Mouse (Mus musculus) thymus, adult 2 months (tissue): ENCODE results near the gene Supt4a.

Experiments used
- CTCF ChIP-seq: fragments of 200-500 bp; IDR thresholded peaks from 2 replicates; pipeline ENCODE4 v1.5.1; 2012; ENCODE audit warnings: mild to moderate bottlenecking, control low read depth, low read length, moderate library complexity, borderline replicate concordance; ENCODE audit not compliant: control insufficient read depth, poor library complexity, insufficient read depth; ENCODE audit errors: extremely low read depth
- POLR2A ChIP-seq: fragments of 200-500 bp; IDR thresholded peaks from 2 replicates; pipeline ENCODE4 v1.6.1; 2012; ENCODE audit warnings: mild to moderate bottlenecking, low read length, control low read depth, moderate library complexity; ENCODE audit not compliant: control insufficient read depth, poor library complexity, insufficient read depth; ENCODE audit errors: extremely low read depth

DNA sequence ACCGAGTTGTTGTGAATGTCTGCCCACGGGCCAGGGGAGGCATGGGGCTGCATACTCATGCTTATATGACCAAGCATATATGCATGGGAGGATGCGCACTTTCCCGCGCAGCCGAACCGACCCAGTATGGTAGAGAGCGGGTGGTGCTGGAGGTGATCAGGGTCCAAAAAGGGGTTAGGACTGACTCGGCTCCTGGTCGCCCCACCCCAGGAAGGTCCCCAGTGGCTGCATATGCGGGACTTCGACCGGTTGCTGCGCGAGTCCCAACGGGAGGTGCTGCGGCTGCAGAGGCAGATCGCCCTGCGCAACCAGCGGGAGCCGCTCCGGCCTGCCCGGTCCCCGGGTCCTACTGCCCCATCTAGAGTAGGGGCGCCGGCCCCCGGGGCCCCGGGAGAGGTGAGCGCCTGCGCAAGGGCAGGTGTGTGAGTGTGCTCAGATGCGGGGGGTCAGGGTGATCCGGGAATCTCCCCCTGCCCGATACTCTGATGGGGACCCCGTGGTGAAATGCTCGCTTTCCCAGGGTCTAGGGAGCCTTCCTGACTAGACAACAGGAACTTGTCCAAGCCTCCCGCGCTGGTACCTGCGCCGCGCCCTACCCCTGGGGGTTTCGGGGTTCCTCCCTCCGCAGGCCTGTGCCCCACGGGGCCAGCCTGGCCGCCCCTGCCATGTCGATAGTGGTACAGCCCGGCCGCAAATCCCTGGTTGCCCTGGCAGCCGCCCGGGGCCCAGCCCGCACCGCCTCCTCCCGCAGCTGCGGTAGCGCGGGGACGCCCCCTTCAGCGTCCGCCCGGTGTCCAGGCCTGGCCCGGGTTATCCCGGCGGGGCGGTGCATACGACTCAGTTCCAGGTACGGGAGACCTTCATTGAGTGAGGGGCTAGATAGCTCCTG, 26.9 kb downstream of the Supt4a start:
- TF ChIP-seq POLR2A (no peak), CTCF (no peak)
